Mouse (Mus musculus) cortical plate, adult 2 months (tissue): ENCODE measurements around the gene Eif3c.

Source experiments
- CTCF ChIP-seq: fragments of 200-500 bp; IDR thresholded peaks from 2 replicates; pipeline ENCODE4 v1.5.1; 2011; ENCODE audit warnings: mild to moderate bottlenecking, control low read depth, low read length; ENCODE audit not compliant: insufficient read depth; ENCODE audit errors: extremely low read depth
- POLR2A ChIP-seq: fragments of 200-500 bp; IDR thresholded peaks from 2 replicates; pipeline ENCODE4 v1.6.1; 2011; ENCODE audit warnings: mild to moderate bottlenecking, low read length, control low read depth; ENCODE audit not compliant: insufficient read depth; ENCODE audit errors: extremely low read depth

GRCm38 (mm10) chr7:126583251-126583709 lies 17.1 kb upstream of the Eif3c start:
- TF ChIP-seq CTCF (no peak), POLR2A (peak; percentile 27; the same call in 1 of the 2 replicates)
